Mouse (Mus musculus): ENCODE measurements around the gene Tulp4.
A peak's percentile ranks its signal among the peaks of the same experiment; 100 is the strongest.

The Tulp4 gene

GRCm38 (mm10) chr17:6106361-6107014 lies at the start of gene Tulp4:
Tulp4 (plus strand) TSS chr17:6106437.
- DNase-seq (ENCODE audit: low read depth, low spot score): peak; percentile 96

DNA sequence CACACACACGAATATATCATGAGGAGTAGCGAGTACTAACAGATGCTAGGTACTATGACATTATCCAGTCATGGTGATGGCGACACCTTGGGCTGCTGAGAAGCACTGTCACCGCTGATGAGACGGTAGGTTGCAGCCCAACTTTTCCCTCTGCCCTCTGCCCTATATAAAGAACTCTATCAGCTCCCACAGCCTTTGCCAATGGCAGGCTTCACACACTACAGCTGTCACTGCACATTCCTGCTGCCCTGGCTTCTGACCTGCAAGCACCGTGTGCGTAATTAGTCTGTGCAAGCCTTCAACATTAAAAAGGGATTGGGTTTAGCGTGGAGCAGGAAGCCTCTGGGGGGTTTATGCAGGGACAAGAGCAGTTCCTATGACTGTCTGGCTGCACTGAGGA lies 43.4 kb upstream of the Tulp4 start:
- DNase-seq (ENCODE audit: low read depth, low spot score): no peak

DNA sequence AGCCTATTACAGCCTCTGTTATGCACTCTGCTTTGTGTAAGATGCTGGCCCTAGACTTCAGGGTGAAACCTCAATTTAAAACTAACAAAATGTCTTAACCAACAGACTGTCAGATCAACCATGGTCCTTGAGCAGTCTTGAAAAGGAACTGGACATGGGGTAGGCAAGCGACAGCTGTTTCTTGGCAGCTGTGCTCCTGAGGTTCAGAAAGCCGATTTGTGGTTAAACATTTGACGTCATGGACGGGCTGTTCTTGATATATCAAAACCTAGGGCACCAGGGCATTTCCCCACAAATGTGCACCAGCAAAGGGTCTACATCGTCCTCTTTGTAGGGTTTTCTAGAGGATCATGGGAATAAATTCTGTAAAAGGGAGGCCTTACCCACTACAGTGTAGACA lies 42.7 kb upstream of the Tulp4 start:
- DNase-seq (ENCODE audit: low read depth, low spot score): no peak

DNA sequence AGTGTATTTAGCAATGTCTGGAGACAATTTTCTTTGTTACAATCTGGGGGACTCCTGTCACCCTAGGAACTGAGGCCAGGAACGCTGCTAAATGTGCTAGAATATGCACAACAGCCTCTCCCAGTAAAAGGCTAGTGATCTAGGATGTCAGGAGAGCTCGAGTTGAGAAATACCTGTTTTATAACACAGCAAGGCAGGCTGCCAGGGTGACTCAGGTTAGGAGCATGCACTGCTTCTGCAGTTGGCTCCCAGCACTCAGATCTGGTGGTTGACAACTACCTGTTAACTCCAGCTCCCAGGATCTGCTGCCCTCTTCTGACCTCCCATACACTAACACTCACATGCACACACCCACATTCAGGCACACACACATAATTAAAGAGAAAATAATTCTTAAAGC lies 40.2 kb upstream of the Tulp4 start:
- no peak for DNase-seq (ENCODE audit: low read depth, low spot score)

GRCm38 (mm10) chr17:6067613-6068012 lies 38.6 kb upstream of the Tulp4 start:
- DNase-seq (ENCODE audit: low read depth, low spot score): no peak

- DNase-seq (ENCODE audit: low read depth, low spot score): no peak
Observed at GRCm38 (mm10) chr17:6069866-6070265, 36.4 kb upstream of the Tulp4 start.

- DNase-seq (ENCODE audit: low read depth, low spot score): no peak
Observed at GRCm38 (mm10) chr17:6073405-6073804, 32.8 kb upstream of the Tulp4 start.

- peak; percentile 98 for DNase-seq (ENCODE audit: low read depth, low spot score)
Observed at GRCm38 (mm10) chr17:6079287-6080122, 26.7 kb upstream of the Tulp4 start, which contains the start of the genes Serac1 and Gtf2h5. Serac1 (minus strand) TSS chr17:6079741. Gtf2h5 (plus strand) TSS chr17:6079786.

DNA sequence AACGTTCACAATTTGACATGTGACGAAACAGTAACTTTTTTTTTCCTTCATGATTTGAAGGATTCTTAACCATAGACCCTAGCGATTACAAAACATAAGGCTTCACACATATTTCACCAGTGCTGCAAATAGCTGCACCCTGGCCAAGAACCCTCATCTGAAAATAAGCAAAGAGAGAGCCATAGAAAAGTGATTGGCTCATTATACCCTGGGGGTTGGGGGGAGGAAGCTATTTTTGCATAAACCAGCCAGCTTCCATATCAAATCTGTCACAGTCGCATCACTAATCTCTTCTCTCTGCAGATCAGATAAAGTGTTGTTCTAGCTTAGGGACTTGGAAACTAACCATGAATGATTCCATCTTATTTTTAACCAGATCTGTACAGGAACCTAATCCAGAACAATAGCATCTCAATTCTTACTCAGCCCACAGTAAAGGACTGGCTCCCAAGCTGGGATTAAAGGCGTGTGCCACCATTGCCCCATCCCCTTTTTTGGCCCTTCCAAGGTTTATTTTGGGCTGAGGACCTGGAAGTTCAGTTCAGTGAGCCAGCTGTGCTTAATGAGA lies 22.8 kb upstream of the Tulp4 start:
- peak; percentile 41 for DNase-seq (ENCODE audit: low read depth, low spot score)

- no peak for DNase-seq (ENCODE audit: low read depth, low spot score)
Observed at GRCm38 (mm10) chr17:6091604-6092003, 14.6 kb upstream of the Tulp4 start.

- no peak for DNase-seq (ENCODE audit: low read depth, low spot score)
Observed at GRCm38 (mm10) chr17:6095579-6095978, 10.7 kb upstream of the Tulp4 start.

DNA sequence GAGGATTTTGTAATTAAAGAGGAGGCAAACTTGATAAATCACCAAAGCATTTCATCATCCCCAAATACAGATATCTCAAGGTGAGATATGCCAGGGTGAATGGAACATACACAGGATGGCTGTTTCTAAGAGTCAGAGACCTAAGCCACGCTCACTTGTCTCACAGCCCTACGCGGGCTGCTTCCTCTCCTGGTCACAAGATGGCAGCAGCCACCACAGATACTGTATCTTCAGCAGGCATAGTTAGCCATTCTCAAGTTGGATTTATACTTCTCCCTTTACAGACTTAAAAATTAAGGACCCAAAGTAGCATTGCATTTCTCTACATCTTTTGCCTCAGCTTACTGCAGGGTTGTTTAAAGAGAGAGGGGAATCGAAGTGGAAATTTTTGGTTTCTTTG lies 8.4 kb upstream of the Tulp4 start:
- peak; percentile 81 for DNase-seq (ENCODE audit: low read depth, low spot score)

DNA sequence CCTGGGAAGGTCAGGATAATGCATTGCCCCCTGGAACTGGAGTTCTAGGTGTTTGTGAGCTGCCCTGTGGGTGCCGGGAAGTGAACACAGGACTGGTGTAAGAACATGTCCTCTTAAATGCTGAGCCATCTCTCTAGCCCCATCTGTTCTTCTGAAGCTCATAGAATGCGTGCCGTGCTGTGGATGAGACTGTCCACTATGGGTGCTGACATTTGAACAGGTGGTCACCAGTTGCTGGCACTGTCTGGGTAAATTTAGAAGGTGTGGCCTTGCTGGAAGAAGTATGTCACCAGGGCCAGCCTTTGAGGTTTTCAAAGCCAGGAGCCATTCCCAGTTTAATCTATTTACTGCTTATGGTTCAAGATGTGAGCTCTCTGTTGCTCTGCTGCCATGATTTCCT lies 4.0 kb upstream of the Tulp4 start:
- peak; percentile 77 for DNase-seq (ENCODE audit: low read depth, low spot score)

DNA sequence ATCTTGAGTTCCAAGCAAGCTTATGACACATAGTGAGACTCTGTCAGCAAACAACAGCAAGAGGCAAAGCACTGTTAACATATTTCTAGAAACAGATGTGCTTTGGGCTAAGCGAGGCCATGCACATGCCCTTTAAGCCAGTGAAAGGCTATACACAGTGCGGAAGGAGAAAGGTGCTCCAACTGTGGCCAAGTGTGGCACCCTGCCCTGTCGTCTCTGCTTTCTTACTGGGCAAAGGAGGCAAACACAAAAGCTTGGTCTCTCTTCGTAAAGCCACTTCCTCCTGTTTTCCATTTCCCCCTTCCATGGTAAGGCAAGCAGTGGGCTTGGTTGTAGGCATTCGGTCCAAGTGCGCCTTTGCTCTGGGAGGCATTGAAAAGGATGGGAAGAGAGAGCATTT lies 2.7 kb upstream of the Tulp4 start:
- DNase-seq (ENCODE audit: low read depth, low spot score): no peak

DNA sequence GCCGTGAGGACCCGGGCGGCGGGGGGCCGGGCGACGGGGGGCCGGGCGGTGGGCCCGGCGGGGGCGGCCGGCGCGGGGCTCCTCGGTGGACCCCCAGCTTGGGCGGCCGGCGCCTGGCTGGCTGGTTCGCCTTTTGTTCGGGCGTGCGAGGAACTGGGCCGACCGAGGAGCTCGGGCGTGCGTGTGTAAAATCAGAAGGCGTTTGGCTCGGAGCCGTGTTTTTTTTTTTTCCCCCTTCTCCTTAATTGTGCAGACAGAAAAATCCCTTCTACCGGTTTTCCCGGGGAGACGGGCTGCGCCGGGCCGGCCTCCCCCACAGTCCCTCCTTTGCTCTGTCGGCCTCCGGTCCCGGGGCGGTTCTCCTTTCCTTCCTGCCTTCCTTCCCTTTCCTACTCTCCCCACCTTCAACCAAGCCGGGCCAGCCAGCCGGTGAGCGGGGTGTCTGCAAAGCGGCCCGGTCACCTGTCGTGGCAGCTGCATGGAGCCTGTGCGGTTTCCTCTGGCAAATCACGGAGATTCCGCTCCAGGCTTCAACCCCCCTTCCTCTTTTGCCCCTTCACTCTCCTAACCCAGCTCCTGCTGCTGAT lies 871 bp downstream of the Tulp4 start:
- peak; percentile 73 for DNase-seq (ENCODE audit: low read depth, low spot score)

GRCm38 (mm10) chr17:6108175-6108574 lies 1.9 kb downstream of the Tulp4 start:
- DNase-seq (ENCODE audit: low read depth, low spot score): no peak

DNA sequence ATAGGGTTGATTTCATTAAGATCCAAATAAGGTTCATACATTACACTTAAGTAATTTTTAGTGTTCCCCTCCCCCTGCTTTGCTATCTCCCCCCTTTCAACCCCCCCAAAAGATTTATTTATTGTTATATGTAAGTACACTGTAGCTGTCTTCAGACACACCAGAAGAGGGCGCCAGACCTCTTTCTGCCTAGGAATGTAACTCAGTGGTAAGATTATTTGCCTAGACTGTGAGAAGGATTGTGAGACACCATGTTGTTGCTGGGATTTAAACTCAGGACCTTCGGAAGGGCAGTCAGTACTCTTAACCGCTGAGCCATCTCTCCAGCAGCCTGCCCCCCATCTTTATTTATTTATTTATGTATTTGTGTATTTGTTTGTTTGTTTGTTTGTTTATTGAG lies 4.7 kb downstream of the Tulp4 start:
- DNase-seq (ENCODE audit: low read depth, low spot score): peak; percentile 63

DNA sequence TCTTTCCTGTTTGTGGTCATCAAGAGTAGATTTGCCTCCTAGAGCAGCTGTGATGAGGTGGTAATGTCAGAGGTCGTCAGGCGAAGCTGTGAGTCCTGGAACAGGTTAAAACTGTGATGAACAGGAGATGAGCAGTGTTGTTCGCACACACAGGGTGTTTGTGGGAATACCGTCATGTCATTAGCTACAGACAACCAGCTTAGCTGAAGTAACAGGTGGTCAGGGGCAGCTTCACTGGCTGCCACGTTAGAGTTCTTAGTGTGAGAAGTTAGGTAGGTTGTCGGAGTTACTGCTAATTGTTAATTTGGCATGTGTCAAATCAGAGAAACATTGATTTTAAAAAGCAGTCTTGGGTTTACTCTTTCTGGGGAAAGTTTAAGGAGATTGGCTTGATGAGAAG lies 7.4 kb downstream of the Tulp4 start:
- DNase-seq (ENCODE audit: low read depth, low spot score): no peak

- DNase-seq (ENCODE audit: low read depth, low spot score): no peak
Observed at GRCm38 (mm10) chr17:6115085-6115484, 8.8 kb downstream of the Tulp4 start.

DNA sequence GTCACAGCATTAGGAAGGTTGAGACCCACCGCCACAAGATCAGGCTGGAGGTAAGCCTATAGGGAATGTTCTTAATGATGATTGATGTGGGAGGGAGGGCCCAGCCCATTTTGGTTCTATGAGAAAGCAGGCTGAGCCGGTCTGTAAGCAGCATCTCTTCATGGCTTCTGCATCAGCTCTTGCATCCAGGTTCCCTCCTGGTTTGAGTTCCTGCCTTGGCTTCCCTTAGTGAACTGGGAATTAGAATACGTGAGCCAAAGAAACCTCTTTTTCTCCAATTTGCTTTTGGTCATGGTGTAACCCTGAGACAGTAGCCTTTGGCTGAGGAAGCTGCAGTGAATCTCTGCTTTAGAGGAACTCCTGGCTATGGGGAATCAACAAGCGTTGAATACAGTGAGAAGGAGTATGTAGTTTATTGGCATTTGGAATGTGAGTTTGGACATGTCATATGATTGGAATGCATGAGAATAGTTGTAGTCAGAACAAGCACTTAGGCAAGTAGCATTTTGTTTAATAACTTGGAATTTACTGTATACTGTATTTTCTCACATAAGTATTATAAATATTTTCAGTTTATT lies 11.0 kb downstream of the Tulp4 start:
- DNase-seq (ENCODE audit: low read depth, low spot score): peak; percentile 50

DNA sequence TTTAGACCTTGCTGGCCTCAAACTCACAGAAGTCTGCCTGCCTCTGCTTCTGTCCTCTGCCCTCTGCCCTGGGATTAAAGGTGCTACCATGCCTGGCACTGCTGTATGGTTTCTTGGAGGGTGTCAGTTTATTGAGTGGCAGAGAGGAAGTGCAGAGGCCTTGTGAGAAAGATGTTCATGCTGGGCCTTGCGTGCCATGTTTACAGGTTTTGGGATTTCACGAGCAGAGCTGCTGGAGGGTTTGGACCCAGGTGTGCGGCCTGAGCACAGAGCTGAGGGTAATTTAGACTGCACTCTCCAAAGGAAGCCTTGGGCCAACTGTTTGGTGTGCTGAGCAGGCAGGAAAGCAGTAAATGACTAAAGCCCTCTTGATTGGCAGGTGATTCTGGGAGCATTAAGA lies 11.7 kb downstream of the Tulp4 start:
- DNase-seq (ENCODE audit: low read depth, low spot score): peak; percentile 23

DNA sequence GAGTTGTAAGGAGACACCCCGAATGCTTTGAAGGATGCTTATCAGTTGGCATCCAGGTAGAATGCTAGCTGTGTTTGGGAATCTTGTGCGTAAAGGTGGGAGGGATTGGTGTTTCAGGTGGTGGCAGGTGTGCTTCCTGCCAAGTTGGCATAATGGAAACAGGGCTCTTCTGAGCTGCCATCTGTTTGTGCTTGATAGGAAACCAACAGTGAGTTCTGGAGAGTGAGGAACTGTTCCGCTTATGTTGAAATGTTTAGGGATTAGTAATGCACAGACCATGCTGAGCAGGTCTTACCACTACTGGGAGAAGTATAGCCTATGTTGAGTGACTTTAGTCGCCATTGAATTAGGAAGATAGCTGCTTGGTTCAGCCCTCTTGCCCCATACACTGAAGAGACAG lies 12.6 kb downstream of the Tulp4 start:
- peak; percentile 97 for DNase-seq (ENCODE audit: low read depth, low spot score)

All from brain, adult 2 months (tissue).